Mouse (Mus musculus): ENCODE data around the gene Hypk.
"Not testable (repeated sequence)": the region's sequence is repeated elsewhere in the genome, so short reads cannot be mapped to it uniquely, and the experiment has no call there.

Gene Hypk

GRCm38 (mm10) chr2:121447006-121447405, 6.1 kb upstream of the Hypk start:
- no peak for DNase-seq (ENCODE audit: extremely low read depth, insufficient read length, low spot score)

DNA sequence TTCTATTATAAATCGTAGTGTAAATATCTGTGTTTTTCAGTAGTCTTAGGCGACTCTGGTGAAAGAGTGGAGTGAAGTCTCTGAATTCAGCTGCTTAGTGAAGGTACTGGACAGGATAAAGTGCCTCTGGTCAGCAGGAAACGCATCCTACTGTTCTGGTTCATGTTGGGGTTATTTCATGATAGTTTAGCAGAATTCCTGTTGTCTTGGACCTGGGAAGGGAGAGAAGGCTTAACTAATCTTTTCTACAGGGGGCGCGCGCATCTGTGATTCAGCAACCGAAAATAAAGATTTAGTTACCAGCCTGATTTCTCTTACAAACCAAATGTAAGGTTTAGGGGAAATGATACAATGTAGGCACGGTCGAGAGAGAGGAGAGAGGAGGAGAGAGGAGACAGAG, 5.0 kb upstream of the Hypk start:
- DNase-seq (ENCODE audit: extremely low read depth, insufficient read length, low spot score) = peak; percentile 37

DNA sequence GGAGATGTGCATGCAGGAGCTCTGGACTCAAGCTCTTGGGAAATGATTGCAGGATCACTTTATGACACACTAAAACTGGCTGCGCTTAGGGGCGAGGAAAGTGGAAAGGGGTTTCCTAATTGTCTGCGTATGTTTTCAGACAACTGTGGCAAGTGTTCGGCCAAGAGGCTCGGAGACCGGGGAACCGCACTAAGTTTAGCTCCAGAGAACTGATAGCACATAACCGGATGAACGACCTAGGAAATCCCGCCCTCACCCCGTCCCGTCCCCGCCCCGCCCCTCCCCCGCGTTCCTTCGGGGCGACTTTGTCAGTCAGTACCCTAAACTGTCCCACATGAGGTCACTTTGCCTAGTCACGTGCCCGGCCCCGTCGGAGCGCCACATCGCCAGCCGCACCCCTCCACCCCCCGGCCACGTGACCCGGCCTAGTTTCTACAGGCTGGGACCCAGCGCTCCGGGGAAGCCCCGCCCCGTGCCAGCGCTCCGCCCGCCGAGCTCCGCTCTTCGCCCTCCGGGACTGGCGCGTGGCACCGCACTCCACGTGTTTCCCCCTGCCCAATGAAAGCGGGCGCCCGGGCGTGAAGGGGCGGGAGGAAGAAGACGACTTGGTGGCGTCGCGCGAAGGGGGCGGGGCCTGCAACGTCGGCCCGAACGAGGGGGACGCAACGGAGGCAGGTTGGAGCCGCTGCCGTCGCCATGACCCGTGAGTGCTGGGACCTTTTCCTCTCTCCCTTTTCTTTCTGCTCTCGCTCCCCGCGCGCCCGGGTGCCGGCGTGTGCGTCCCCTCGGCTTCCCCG, 4.2 kb upstream of the Hypk start, which contains the start of gene Serf2:
TSS of gene Serf2 (plus strand) at position 457 of the 797 bp plus-strand sequence.
- DNase-seq (ENCODE audit: extremely low read depth, insufficient read length, low spot score) = peak; percentile 100

GRCm38 (mm10) chr2:121449545-121450011, 3.5 kb upstream of the Hypk start:
- DNase-seq (ENCODE audit: extremely low read depth, insufficient read length, low spot score) = no peak

DNA sequence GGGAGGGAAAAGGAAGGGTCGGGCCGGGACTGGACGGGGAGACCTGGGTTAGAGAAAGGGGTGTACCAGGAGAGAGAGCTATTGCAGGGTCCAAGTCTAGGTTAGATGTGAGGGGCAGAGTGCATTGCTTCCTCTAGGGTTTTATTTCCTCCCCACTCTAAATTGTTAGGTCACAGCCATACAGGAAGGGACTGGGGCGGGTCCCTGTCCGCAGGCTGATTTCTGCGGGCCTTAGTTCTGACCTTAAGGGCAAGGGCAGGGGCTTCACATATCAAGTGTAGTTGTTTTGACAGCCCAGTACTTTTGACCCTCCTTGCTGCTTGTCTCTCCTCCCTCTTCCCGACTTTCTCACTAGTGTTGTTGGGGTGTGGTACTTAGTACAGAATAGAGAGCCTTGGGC, 3.0 kb upstream of the Hypk start:
- DNase-seq (ENCODE audit: extremely low read depth, insufficient read length, low spot score) = peak; percentile 30

GRCm38 (mm10) chr2:121452361-121452760, 729 bp upstream of the Hypk start:
- DNase-seq (ENCODE audit: extremely low read depth, insufficient read length, low spot score) = no peak

GRCm38 (mm10) chr2:121453917-121454316, 827 bp downstream of the Hypk start:
- DNase-seq (ENCODE audit: extremely low read depth, insufficient read length, low spot score) = no peak

- no peak for DNase-seq (ENCODE audit: extremely low read depth, insufficient read length, low spot score)
Measured at GRCm38 (mm10) chr2:121455534-121455933, 2.4 kb downstream of the Hypk start.

- DNase-seq (ENCODE audit: extremely low read depth, insufficient read length, low spot score) = peak; percentile 84
Measured at GRCm38 (mm10) chr2:121456692-121457642, 3.9 kb downstream of the Hypk start, which contains the start of gene Serinc4. TSS of gene Serinc4 (minus strand) at chr2:121456781.

GRCm38 (mm10) chr2:121460071-121460470, 7.0 kb downstream of the Hypk start:
- no peak for DNase-seq (ENCODE audit: extremely low read depth, insufficient read length, low spot score)

- DNase-seq (ENCODE audit: extremely low read depth, insufficient read length, low spot score) = not testable (repeated sequence)
Measured at GRCm38 (mm10) chr2:121468982-121469381, 15.9 kb downstream of the Hypk start.

DNA sequence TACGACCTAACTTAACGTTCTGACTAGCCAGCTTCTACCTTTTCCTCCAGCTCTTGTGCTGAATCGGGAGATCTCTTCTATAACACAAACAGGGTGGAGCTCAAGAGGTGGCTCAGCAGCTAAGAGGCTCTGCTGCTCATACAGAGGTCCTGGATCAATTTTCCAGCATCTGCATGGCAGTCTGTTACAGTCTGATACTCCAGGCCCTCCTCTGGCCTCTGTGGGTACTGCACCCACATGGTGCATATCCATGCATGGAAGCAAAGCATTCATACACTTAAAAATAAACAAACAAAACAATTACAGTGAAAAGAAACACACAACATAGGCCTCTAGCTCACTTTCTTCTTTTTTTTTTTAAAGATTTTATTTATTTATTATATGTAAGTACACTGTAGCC, 19.7 kb downstream of the Hypk start:
- not testable (repeated sequence) for DNase-seq (ENCODE audit: extremely low read depth, insufficient read length, low spot score)

- DNase-seq (ENCODE audit: extremely low read depth, insufficient read length, low spot score) = peak; percentile 74
Measured at GRCm38 (mm10) chr2:121473301-121474179, 20.4 kb downstream of the Hypk start, which contains the start of gene Mfap1b. TSS of gene Mfap1b (minus strand) at chr2:121474067.

GRCm38 (mm10) chr2:121474180-121474535, 21.1 kb downstream of the Hypk start:
- DNase-seq (ENCODE audit: extremely low read depth, insufficient read length, low spot score) = no peak

GRCm38 (mm10) chr2:121475306-121475705, 22.2 kb downstream of the Hypk start:
- not testable (repeated sequence) for DNase-seq (ENCODE audit: extremely low read depth, insufficient read length, low spot score)

GRCm38 (mm10) chr2:121477491-121478266, 24.6 kb downstream of the Hypk start:
- no peak for DNase-seq (ENCODE audit: extremely low read depth, insufficient read length, low spot score)

DNA sequence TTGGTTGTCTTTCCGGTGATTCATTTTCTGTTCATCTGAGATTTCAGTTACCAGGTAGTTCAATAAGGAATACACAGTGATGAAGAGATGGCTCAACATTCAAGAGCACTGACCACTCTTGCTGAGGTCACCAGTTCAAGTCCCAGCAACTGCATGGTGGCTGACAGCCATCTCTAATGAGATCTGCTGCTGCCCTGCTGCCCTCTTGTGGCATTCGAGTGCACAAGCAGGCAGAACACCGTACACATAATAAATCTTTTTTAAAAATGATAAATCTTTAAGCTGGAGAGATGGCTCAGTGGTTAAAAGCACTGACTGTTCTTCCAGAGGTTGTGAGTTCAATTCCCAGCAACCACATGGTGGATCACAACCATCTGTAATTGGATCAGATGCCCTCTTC, 27.4 kb downstream of the Hypk start:
- peak; percentile 41 for DNase-seq (ENCODE audit: extremely low read depth, insufficient read length, low spot score)

GRCm38 (mm10) chr2:121480916-121481315, 27.8 kb downstream of the Hypk start:
- DNase-seq (ENCODE audit: extremely low read depth, insufficient read length, low spot score) = not testable (repeated sequence)

DNA sequence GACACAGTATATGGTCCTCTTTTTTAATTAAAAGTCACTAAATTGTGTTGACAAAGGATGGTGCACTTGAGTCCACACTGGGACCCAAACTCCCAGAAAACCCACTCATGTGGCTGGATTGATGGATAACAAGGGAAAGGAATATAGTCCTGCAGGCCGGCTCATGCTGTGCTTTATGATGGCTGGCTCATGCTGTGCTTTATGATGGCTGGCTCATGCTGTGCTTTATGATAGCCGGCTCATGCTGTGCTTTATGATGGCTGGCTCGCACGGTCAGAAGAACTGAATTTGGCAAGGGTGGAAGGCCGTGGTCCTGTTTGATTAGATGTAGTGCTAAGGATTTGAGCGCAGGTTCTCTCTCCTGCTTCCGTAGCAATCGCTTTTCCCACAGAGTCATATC, 30.5 kb downstream of the Hypk start:
- DNase-seq (ENCODE audit: extremely low read depth, insufficient read length, low spot score) = no peak
